Comparison of ENCODE assay signal across 11 mouse cellular contexts in the genomic region with DNA sequence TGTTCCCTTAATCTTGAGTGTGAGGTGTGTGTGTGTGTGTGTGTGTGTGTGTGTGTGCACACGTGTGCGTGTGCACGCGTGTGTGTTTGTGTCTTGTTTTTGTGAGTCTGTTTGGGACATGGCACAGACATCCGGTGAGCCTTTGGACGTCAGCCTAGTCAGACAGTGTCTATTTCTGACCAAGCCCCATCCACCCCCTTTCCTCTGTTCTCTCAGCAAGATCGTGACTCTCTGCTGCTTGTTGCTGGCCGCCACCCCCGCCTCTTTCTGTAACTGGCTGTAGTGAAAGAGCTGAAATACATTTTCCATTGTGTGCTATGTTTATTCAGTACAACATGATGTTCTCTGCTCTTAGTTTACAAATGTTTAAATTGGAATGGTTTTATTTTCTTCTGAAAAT. TPM values are rescaled to one million over a fixed set of nuclear protein-coding genes. Genes with fewer than 3 reads are reported as not detected.
A peak's percentile ranks its signal among the peaks of the same experiment; 100 is the strongest.
DNase-seq lines count a peak whose midpoint lies in the region; ATAC-seq lines count a peak whose summit lies in the region.
"Had no signal": no experiment of that assay in that cellular context is flagged by ENCODE, and none has a peak within 500 bp of the region (broad histone marks: within the 10 kb centered on the region; RNA-seq: fewer than 3 reads in every experiment).

No protein-coding gene starts in this region.

- no peaks in the 10 kb centered on the region for H3K9me3 ChIP-seq in midbrain, embryonic 14.5 days (ENCODE audit: control insufficient read depth, low read length)
- H3K9me3 ChIP-seq in midbrain, embryonic 10.5 days (replicated peaks) = no peaks in the 10 kb centered on the region
- H3K9me3 ChIP-seq: limb, embryonic 13.5 days had no signal

- H3K4me1 ChIP-seq in midbrain, embryonic 14.5 days (ENCODE audit: control insufficient read depth, insufficient read depth, low read length) = no peaks in the 10 kb centered on the region
- H3K4me1 ChIP-seq in midbrain, embryonic 10.5 days = no peaks in the 10 kb centered on the region
- H3K4me1 ChIP-seq: limb, embryonic 13.5 days had no signal

- ATAC-seq in frontal cortex, adult (ENCODE audit: low TSS enrichment) = peak; percentile 98
- ATAC-seq in midbrain, embryonic 14.5 days (ENCODE audit: low FRiP score, low TSS enrichment) = no peak

- H3K27ac ChIP-seq in midbrain, embryonic 14.5 days (replicated peaks; ENCODE audit: low read depth, low read length) = no peak overlapping the region
- H3K27ac ChIP-seq in midbrain, embryonic 10.5 days (replicated peaks) = no peak overlapping the region
- H3K27ac ChIP-seq: limb, embryonic 13.5 days had no signal

- no peak overlapping the region for H3K4me3 ChIP-seq in midbrain, embryonic 14.5 days (replicated peaks; ENCODE audit: low read depth, low read length)
- H3K4me3 ChIP-seq in midbrain, embryonic 10.5 days = no peak overlapping the region
- H3K4me3 ChIP-seq: limb, embryonic 13.5 days had no signal

- no peak for DNase-seq in frontal cortex, postnatal 25 days (ENCODE audit: low spot score in 2 of 2)
- peak; percentile 5 for DNase-seq in midbrain, embryonic 14.5 days
- no peak for DNase-seq in midbrain, embryonic 10.5 days (ENCODE audit: low spot score)
- DNase-seq in kidney, postnatal 4 days = peak; percentile 10 to 27
- DNase-seq in right cerebral cortex, postnatal 14 days = peak; percentile 15
- DNase-seq in MN1 (ENCODE audit: low spot score) = no peak
- DNase-seq in spleen, postnatal 36 days (ENCODE audit: low spot score in 2 of 2) = no peak

- no peak overlapping the region for H3K4me2 ChIP-seq in midbrain, embryonic 14.5 days (ENCODE audit: low read length)
- H3K4me2 ChIP-seq: limb, embryonic 13.5 days had no signal

- no peaks in the 10 kb centered on the region for H3K27me3 ChIP-seq in midbrain, embryonic 14.5 days (ENCODE audit: control insufficient read depth, insufficient read depth, low read length)
- no peaks in the 10 kb centered on the region for H3K27me3 ChIP-seq in midbrain, embryonic 10.5 days (ENCODE audit: low read depth, poor library complexity, severe bottlenecking)
- H3K27me3 ChIP-seq: limb, embryonic 13.5 days had no signal

- no peak overlapping the region for H3K9ac ChIP-seq in midbrain, embryonic 14.5 days (replicated peaks; ENCODE audit: low read length)
- H3K9ac ChIP-seq: limb, embryonic 13.5 days had no signal

- no peaks in the 10 kb centered on the region for H3K36me3 ChIP-seq in midbrain, embryonic 14.5 days (ENCODE audit: control insufficient read depth, insufficient read depth, low read length)
- H3K36me3 ChIP-seq in midbrain, embryonic 10.5 days = no peaks in the 10 kb centered on the region
- H3K36me3 ChIP-seq: limb, embryonic 13.5 days had no signal

- 71% methylated on average over 9 of the region's 9 CpGs for WGBS in midbrain, embryonic 14.5 days
- WGBS in midbrain, embryonic 10.5 days = 84% methylated on average over 9 of the region's 9 CpGs

RNA-seq across cellular contexts. Expression of a gene that starts 20.6 kb away (rescaled TPM):
- 0.07 and 0.09 TPM in 2 replicates for polyA plus RNA-seq in midbrain, embryonic 14.5 days (2014; fragmentation: Nextera tagmentation; extraction: Ambion mirVana)
- 0.15 TPM in 1 of 2 replicates, not detected in the other for polyA plus RNA-seq in midbrain, embryonic 10.5 days (2016; fragmentation: Nextera tagmentation; extraction: Ambion mirVana)
- polyA plus RNA-seq: small intestine, adult 2 months had no signal

RNA-seq across cellular contexts. Expression of a gene that starts 39.5 kb away (rescaled TPM):
- polyA plus RNA-seq in midbrain, embryonic 14.5 days (2014; fragmentation: Nextera tagmentation; extraction: Ambion mirVana) = 0.26 TPM in 1 of 2 replicates, not detected in the other
- not detected in 2 replicates for polyA plus RNA-seq in midbrain, embryonic 10.5 days (2016; fragmentation: Nextera tagmentation; extraction: Ambion mirVana)
- polyA plus RNA-seq: embryonic facial prominence, embryonic 11.5 days; limb, embryonic 13.5 days; small intestine, adult 2 months had no signal

RNA-seq across cellular contexts. Expression of a gene that starts 49.8 kb away (rescaled TPM):
- polyA plus RNA-seq in midbrain, embryonic 14.5 days (2014; fragmentation: Nextera tagmentation; extraction: Ambion mirVana) = 9.5 and 13.1 TPM in 2 replicates
- polyA plus RNA-seq in midbrain, embryonic 10.5 days (2016; fragmentation: Nextera tagmentation; extraction: Ambion mirVana) = 6.9 and 7.8 TPM in 2 replicates

Comparison
In these comparisons a context has a peak if more than half of its experiments do, and no peak if none do; other contexts are left out.
1. DNase-seq: peak in midbrain, embryonic 14.5 days (single experiment), kidney, postnatal 4 days (2 of 2) and right cerebral cortex, postnatal 14 days (single experiment); none in frontal cortex, postnatal 25 days (0 of 2), midbrain, embryonic 10.5 days (single experiment), MN1 (single experiment) and spleen, postnatal 36 days (0 of 2).